Comparison of ENCODE assay signal across 8 mouse cellular contexts in genomic region chr2:129592459-129593140, GRCm38 (mm10). TPM values are rescaled to one million over a fixed set of nuclear protein-coding genes. Genes with fewer than 3 reads are reported as not detected.
DNase-seq lines count a peak whose midpoint lies in the region; ATAC-seq lines count a peak whose summit lies in the region.

TSS of gene Sirpa (plus strand) at chr2:129592835.

- H3K4me1 ChIP-seq in intestine, embryonic 14.5 days (replicated peaks; ENCODE audit: control insufficient read depth, insufficient read depth, low read length), result peaks cover 12% of the 10 kb centered on the region

- peak within 1 kb of the TSS; percentile 78 for H3K9ac ChIP-seq in intestine, embryonic 14.5 days (ENCODE audit: low read length)

- peak within 1 kb of the TSS; percentile 74 for H3K4me3 ChIP-seq in intestine, embryonic 14.5 days (ENCODE audit: low read depth, low read length)

- H3K27ac ChIP-seq in intestine, embryonic 14.5 days (ENCODE audit: low read depth), result peak within 1 kb of the TSS; percentile 92

- no peaks in the 10 kb centered on the region for H3K9me3 ChIP-seq in intestine, embryonic 14.5 days (ENCODE audit: control insufficient read depth, low read length)

- DNase-seq in adrenal gland, postnatal 10 days, result peak; percentile 85
- DNase-seq in embryo, embryonic 11.5 days (ENCODE audit: low read depth, low spot score), result peak; percentile 35
- peak; percentile 80 for DNase-seq in gastrocnemius, postnatal 25 days
- peak; percentile 87 for DNase-seq in intestine, embryonic 14.5 days (ENCODE audit: low spot score)
- peak; percentile 70 to 89 for DNase-seq in left cerebral cortex, postnatal 10 days (ENCODE audit: extremely low spot score in 1 of 2, low spot score in 2 of 2)
- DNase-seq in right cerebral cortex, postnatal 10 days (ENCODE audit: low spot score in 2 of 2), result peak; percentile 84 to 89
- peak; percentile 77 for DNase-seq in yolk sac, embryonic 10.5 days (ENCODE audit: low spot score)

- no peaks in the 10 kb centered on the region for H3K36me3 ChIP-seq in intestine, embryonic 14.5 days (ENCODE audit: control insufficient read depth, insufficient read depth, low read length)

- intact Hi-C loops in left cerebral cortex, postnatal 10 days (cut with DNase I), result loop anchor here (2.0 to 5.0 kb wide), 2 partner anchors 50 to 90 kb away; no protein-coding TSS in a partner anchor

- peak within 1 kb of the TSS; percentile 62 for H3K4me2 ChIP-seq in intestine, embryonic 14.5 days (ENCODE audit: low read length)

- no peaks in the 10 kb centered on the region for H3K27me3 ChIP-seq in intestine, embryonic 14.5 days (replicated peaks; ENCODE audit: control insufficient read depth, insufficient read depth, low read length)

- WGBS in intestine, embryonic 14.5 days, result under 1% methylated on average over 36 of the region's 43 CpGs

- peak; percentile 89 for ATAC-seq in intestine, embryonic 14.5 days (replicated peaks; ENCODE audit: low FRiP score, low TSS enrichment, low read depth)
- ATAC-seq in megakaryocyte, adult 5-6 weeks (ENCODE audit: poor library complexity, severe bottlenecking), result peak; percentile 57

RNA-seq across cellular contexts. Expression of gene Sirpa, which starts in this region (rescaled TPM):
- 10 to 100 TPM; 44.6 to 56.1 TPM for total RNA-seq in adrenal gland, postnatal 10 days (2021)
- total RNA-seq in gastrocnemius, postnatal 25 days (2021), result 1 to 10 TPM; 6.7 to 7.9 TPM
- polyA plus RNA-seq in intestine, embryonic 14.5 days (2014; fragmentation: Nextera tagmentation; extraction: Ambion mirVana), result 28.0 and 29.9 TPM in 2 replicates
- total RNA-seq in left cerebral cortex, postnatal 10 days (2021), result 100 to 1,000 TPM; 289 to 299 TPM
- 290 and 306 TPM in 2 replicates for total RNA-seq in megakaryocyte, adult 5-6 weeks (2015)
- 325 and 361 TPM in 2 replicates for total RNA-seq in megakaryocyte, adult 5-6 weeks (2017)

Comparison
In these comparisons a context has a peak if more than half of its experiments do, and no peak if none do; other contexts are left out.
1. Peak in every context shown above with its lines: DNase-seq, ATAC-seq, H3K4me3 ChIP-seq and H3K27ac ChIP-seq.
2. RNA of gene Sirpa (total RNA-seq): 290 to 361 TPM in megakaryocyte, adult 5-6 weeks, 289 to 299 TPM in left cerebral cortex, postnatal 10 days and 44.6 to 56.1 TPM in adrenal gland, postnatal 10 days; 6.7 to 7.9 TPM in gastrocnemius, postnatal 25 days; every median in the first group is over 4 times any median in the second.
3. RNA of gene Sirpa (total RNA-seq): 290 to 361 TPM in megakaryocyte, adult 5-6 weeks and 289 to 299 TPM in left cerebral cortex, postnatal 10 days; 44.6 to 56.1 TPM in adrenal gland, postnatal 10 days; every median in the first group is over 4 times any median in the second.
4. DNase-seq: peak in every context shown above with its lines; median percentile 87 in intestine, embryonic 14.5 days; 86 in right cerebral cortex, postnatal 10 days; 85 in adrenal gland, postnatal 10 days; 80 in gastrocnemius, postnatal 25 days; 80 in left cerebral cortex, postnatal 10 days; 77 in yolk sac, embryonic 10.5 days; 35 in embryo, embryonic 11.5 days.